Comparison of ENCODE assay signal across 8 mouse cellular contexts in genomic region chr12:86872335-86873040, GRCm38 (mm10). TPM values are rescaled to one million over a fixed set of nuclear protein-coding genes. Genes with fewer than 3 reads are reported as not detected.
DNase-seq lines count a peak whose midpoint lies in the region; ATAC-seq and TF ChIP-seq lines count a peak whose summit lies in the region.

No protein-coding gene starts in this region.

- peaks cover 15% of the 10 kb centered on the region; the same call in 1 of the 2 replicates for H3K4me1 ChIP-seq in intestine, embryonic 15.5 days (replicated peaks)
- no peaks in the 10 kb centered on the region; the same call in 1 of the 2 replicates for H3K4me1 ChIP-seq in intestine, postnatal 0 days (replicated peaks; ENCODE audit: control insufficient read depth, insufficient read depth, low read length)
- H3K4me1 ChIP-seq in intestine, embryonic 16.5 days (ENCODE audit: control insufficient read depth, insufficient read depth, low read length), result peaks cover 9% of the 10 kb centered on the region

- no peak overlapping the region for H3K4me2 ChIP-seq in intestine, embryonic 15.5 days (replicated peaks)
- no peak overlapping the region for H3K4me2 ChIP-seq in intestine, postnatal 0 days (replicated peaks; ENCODE audit: low read depth)
- H3K4me2 ChIP-seq in intestine, embryonic 16.5 days (ENCODE audit: low read depth, low read length), result no peak overlapping the region

- 59% methylated on average over 9 of the region's 9 CpGs for WGBS in intestine, embryonic 15.5 days
- WGBS in intestine, postnatal 0 days, result 62% methylated on average over 9 of the region's 9 CpGs
- WGBS in intestine, embryonic 16.5 days, result 62% methylated on average over 9 of the region's 9 CpGs

- H3K9ac ChIP-seq in intestine, embryonic 15.5 days, result no peak overlapping the region
- H3K9ac ChIP-seq in intestine, postnatal 0 days (ENCODE audit: low read depth, low read length), result no peak overlapping the region
- no peak overlapping the region for H3K9ac ChIP-seq in intestine, embryonic 16.5 days (ENCODE audit: low read depth, low read length)

- H3K36me3 ChIP-seq in intestine, embryonic 15.5 days, result no peaks in the 10 kb centered on the region
- no peaks in the 10 kb centered on the region for H3K36me3 ChIP-seq in intestine, postnatal 0 days (ENCODE audit: control insufficient read depth, insufficient read depth)
- H3K36me3 ChIP-seq in intestine, embryonic 16.5 days (ENCODE audit: control insufficient read depth, insufficient read depth, low read length), result no peaks in the 10 kb centered on the region

- ATAC-seq in intestine, embryonic 15.5 days, result peak; percentile 44; the same call in 1 of the 2 replicates
- ATAC-seq in intestine, postnatal 0 days, result no peak
- peak; percentile 29; the same call in 1 of the 2 replicates for ATAC-seq in intestine, embryonic 16.5 days

- H3K4me3 ChIP-seq in intestine, embryonic 15.5 days (replicated peaks), result no peak overlapping the region
- H3K4me3 ChIP-seq in intestine, postnatal 0 days (ENCODE audit: low read depth, low read length), result no peak overlapping the region
- H3K4me3 ChIP-seq in intestine, embryonic 16.5 days (ENCODE audit: low read length), result no peak overlapping the region

- no peak overlapping the region for H3K27ac ChIP-seq in intestine, embryonic 15.5 days
- no peak overlapping the region for H3K27ac ChIP-seq in intestine, postnatal 0 days (ENCODE audit: low read depth, low read length)
- H3K27ac ChIP-seq in intestine, embryonic 16.5 days (ENCODE audit: low read length), result no peak overlapping the region

- H3K9me3 ChIP-seq in intestine, embryonic 15.5 days, result no peaks in the 10 kb centered on the region
- no peaks in the 10 kb centered on the region for H3K9me3 ChIP-seq in intestine, postnatal 0 days (ENCODE audit: control insufficient read depth)
- no peaks in the 10 kb centered on the region for H3K9me3 ChIP-seq in intestine, embryonic 16.5 days (ENCODE audit: control insufficient read depth, low read length)

- no peaks in the 10 kb centered on the region for H3K27me3 ChIP-seq in intestine, embryonic 15.5 days (replicated peaks)
- H3K27me3 ChIP-seq in intestine, postnatal 0 days (replicated peaks; ENCODE audit: control insufficient read depth, insufficient read depth, low read length), result no peaks in the 10 kb centered on the region
- H3K27me3 ChIP-seq in intestine, embryonic 16.5 days (replicated peaks; ENCODE audit: control insufficient read depth, insufficient read depth, low read length), result no peaks in the 10 kb centered on the region

- peak; percentile 39 for DNase-seq in brain, adult 2 months (ENCODE audit: low read depth, low spot score)
- DNase-seq in lung, postnatal 36 days, result peak; percentile 82
- no peak for DNase-seq in frontal cortex, adult 2 months (ENCODE audit: extremely low spot score in 1 of 2, low spot score in 1 of 2)
- no peak for DNase-seq in frontal cortex, postnatal 10 days (ENCODE audit: low spot score in 2 of 2)
- no peak for DNase-seq in right cerebral cortex, postnatal 25 days

- no peak for TF ChIP-seq CTCF in intestine, postnatal 0 days (IDR thresholded peaks at IDR 0.05; ENCODE audit: low read depth)

RNA-seq across cellular contexts. Expression of gene Irf2bpl, which starts 12.1 kb away (rescaled TPM):
- 19.6 and 22.4 TPM in 2 replicates for polyA plus RNA-seq in intestine, embryonic 15.5 days (2015; fragmentation: Nextera tagmentation; extraction: Ambion mirVana)
- polyA plus RNA-seq in intestine, postnatal 0 days (2015; fragmentation: Nextera tagmentation; extraction: Ambion mirVana), result 10.0 and 10.7 TPM in 2 replicates
- polyA plus RNA-seq in intestine, embryonic 16.5 days (2015; fragmentation: Nextera tagmentation; extraction: Ambion mirVana), result 8.2 and 10.9 TPM in 2 replicates
- 48.5 and 50.2 TPM in 2 replicates for polyA plus RNA-seq in frontal cortex, adult 2 months (2012; rRNA removed)

Comparison
In these comparisons a context has a peak if more than half of its experiments do, and no peak if none do; other contexts are left out.
1. DNase-seq: peak in brain, adult 2 months (single experiment) and lung, postnatal 36 days (single experiment); none in frontal cortex, adult 2 months (0 of 2), frontal cortex, postnatal 10 days (0 of 2) and right cerebral cortex, postnatal 25 days (single experiment).